Mouse (Mus musculus) MEL (cell line): Measurements from ENCODE around the gene Pcbd1. TPM values are rescaled to one million over a fixed set of nuclear protein-coding genes. Genes with fewer than 3 reads are reported as not detected.

Experiments used
- DNase-seq: peaks from one replicate; pipeline ENCODE4 v3.0.0; 2011; ENCODE audit warnings: low read depth, low spot score
- H3K27ac ChIP-seq: 2 replicates; pipeline ENCODE4 v1.5.1; 2012; ENCODE audit warnings: low read depth, mild to moderate bottlenecking, control low read depth, low read length, moderate library complexity; ENCODE audit not compliant: control insufficient read depth
- H3K27me3 ChIP-seq, 2 experiments: fragments of 150-350 bp in 1 of 2; sonication (generic) in 1 of 2; 2 replicates each; pipeline ENCODE4 v1.6.1; 2012; ENCODE audit warnings: low read length in 2 of 2, mild to moderate bottlenecking in 2 of 2, improper control_type of control experiment in 1 of 2, moderate library complexity in 1 of 2; ENCODE audit not compliant: insufficient read depth in 2 of 2, control insufficient read depth in 1 of 2
- H3K36me3 ChIP-seq, 2 experiments: 2 replicates each; pipeline ENCODE4 v1.6.1; 2012 to 2014; ENCODE audit warnings: low read length in 2 of 2, improper control_type of control experiment in 1 of 2, inconsistent platforms in 1 of 2, mild to moderate bottlenecking in 1 of 2; ENCODE audit not compliant: insufficient read depth in 2 of 2, control insufficient read depth in 1 of 2
- H3K4me1 ChIP-seq, 2 experiments: fragments of 150-350 bp in 1 of 2; sonication (generic) in 1 of 2; 2 replicates each; pipeline ENCODE4 v1.6.1; 2012; ENCODE audit warnings: low read length in 2 of 2, improper control_type of control experiment in 1 of 2, mild to moderate bottlenecking in 1 of 2; ENCODE audit not compliant: insufficient read depth in 2 of 2, control insufficient read depth in 1 of 2
- H3K4me3 ChIP-seq, 2 experiments: fragments of 150-350 bp in 1 of 2; sonication (generic) in 1 of 2; 2 replicates each; pipeline ENCODE4 v1.5.1; 2012; ENCODE audit warnings: low read depth in 2 of 2, low read length in 2 of 2, mild to moderate bottlenecking in 2 of 2, moderate library complexity in 2 of 2, control low read depth in 1 of 2, improper control_type of control experiment in 1 of 2; ENCODE audit not compliant: control insufficient read depth in 1 of 2, insufficient read depth in 1 of 2
- H3K79me2 ChIP-seq: 2 replicates; pipeline ENCODE4 v1.6.1; 2012; ENCODE audit warnings: mild to moderate bottlenecking, low read length, moderate library complexity; ENCODE audit not compliant: control insufficient read depth, poor library complexity, insufficient read depth
- H3K9ac ChIP-seq: 2 replicates; pipeline ENCODE4 v1.6.1; 2012; ENCODE audit warnings: low read depth, mild to moderate bottlenecking, control low read depth, low read length, moderate library complexity; ENCODE audit not compliant: control insufficient read depth, poor library complexity, severe bottlenecking
- H3K9me3 ChIP-seq: fragments of 150-350 bp; sonication (generic); replicated peaks from 2 replicates; pipeline ENCODE4 v1.6.1; 2012; ENCODE audit warnings: mild to moderate bottlenecking, low read length, improper control_type of control experiment, moderate library complexity; ENCODE audit not compliant: insufficient read depth
- BHLHE40 ChIP-seq: IDR thresholded peaks from 2 replicates; pipeline ENCODE4 v1.6.1; 2012; ENCODE audit warnings: low read depth, mild to moderate bottlenecking, inconsistent platforms, low read length, improper control_type of control experiment, borderline replicate concordance
- CTCF ChIP-seq, 3 experiments: IDR thresholded peaks in 2 of 3; conservative IDR thresholded peaks in 1 of 3; 2 replicates each; pipeline ENCODE4 v1.5.1; 2011 to 2012; ENCODE audit warnings: low read length in 3 of 3, low read depth in 2 of 3, mild to moderate bottlenecking in 2 of 3, improper control_type of control experiment in 1 of 3, inconsistent platforms in 1 of 3, mixed read lengths in 1 of 3, moderate library complexity in 1 of 3; ENCODE audit not compliant: control insufficient read depth in 1 of 3, insufficient read depth in 1 of 3, poor library complexity in 1 of 3, severe bottlenecking in 1 of 3
- E2F4 ChIP-seq: IDR thresholded peaks from 2 replicates; pipeline ENCODE4 v1.6.1; 2011; ENCODE audit warnings: low read depth, low read length, improper control_type of control experiment, borderline replicate concordance
- ELF1 ChIP-seq: IDR thresholded peaks from 2 replicates; pipeline ENCODE4 v1.6.1; 2014; ENCODE audit warnings: low read depth, mild to moderate bottlenecking, inconsistent platforms, low read length, improper control_type of control experiment, moderate library complexity
- HCFC1 ChIP-seq: IDR thresholded peaks from 2 replicates; pipeline ENCODE4 v1.6.1; 2012; ENCODE audit warnings: low read depth, mild to moderate bottlenecking, inconsistent platforms, low read length, improper control_type of control experiment, moderate library complexity
- MAZ ChIP-seq: IDR thresholded peaks from 2 replicates; pipeline ENCODE4 v1.6.1; 2012; ENCODE audit warnings: low read depth, mild to moderate bottlenecking, inconsistent platforms, low read length, improper control_type of control experiment
- MEF2A ChIP-seq: IDR thresholded peaks from 2 replicates; pipeline ENCODE4 v1.6.1; 2014; ENCODE audit warnings: low read depth, mild to moderate bottlenecking, inconsistent platforms, low read length, improper control_type of control experiment; ENCODE audit not compliant: poor library complexity, insufficient replicate concordance, severe bottlenecking; ENCODE audit errors: extremely low read depth
- MXI1 ChIP-seq: IDR thresholded peaks from 2 replicates; pipeline ENCODE4 v1.6.1; 2011; ENCODE audit warnings: mild to moderate bottlenecking, low read depth, low read length, improper control_type of control experiment
- POLR2A ChIP-seq, 2 experiments: IDR thresholded peaks; 2 replicates each; pipeline ENCODE4 v1.6.1; 2011 to 2012; ENCODE audit warnings: low read length in 2 of 2, mild to moderate bottlenecking in 2 of 2, control low read depth in 1 of 2, improper control_type of control experiment in 1 of 2, low read depth in 1 of 2, moderate library complexity in 1 of 2; ENCODE audit not compliant: control insufficient read depth in 1 of 2, insufficient read depth in 1 of 2, poor library complexity in 1 of 2
- POLR2AphosphoS2 ChIP-seq: IDR thresholded peaks from 2 replicates; pipeline ENCODE4 v1.6.1; 2011; ENCODE audit warnings: low read length, improper control_type of control experiment
- SIN3A ChIP-seq: IDR thresholded peaks from 2 replicates; pipeline ENCODE4 v1.6.1; 2012; ENCODE audit warnings: low read length, improper control_type of control experiment, inconsistent platforms
- TAL1 ChIP-seq: IDR thresholded peaks from 2 replicates; pipeline ENCODE4 v1.6.1; 2012; ENCODE audit warnings: mild to moderate bottlenecking, inconsistent platforms, low read length, moderate library complexity, mixed read lengths
- TBP ChIP-seq: IDR thresholded peaks from 2 replicates; pipeline ENCODE4 v1.8.0; 2011; ENCODE audit warnings: low read depth, low read length, improper control_type of control experiment
- TCF12 ChIP-seq: IDR thresholded peaks from 2 replicates; pipeline ENCODE4 v1.6.1; 2014; ENCODE audit warnings: low read depth, mild to moderate bottlenecking, inconsistent platforms, low read length, improper control_type of control experiment, moderate library complexity
- UBTF ChIP-seq: IDR thresholded peaks from 2 replicates; pipeline ENCODE4 v1.6.1; 2012; ENCODE audit warnings: low read depth, mild to moderate bottlenecking, inconsistent platforms, low read length, improper control_type of control experiment, moderate library complexity, borderline replicate concordance; ENCODE audit not compliant: insufficient read depth
- USF1 ChIP-seq: IDR thresholded peaks from 2 replicates; pipeline ENCODE4 v1.6.1; 2014; ENCODE audit warnings: low read depth, mild to moderate bottlenecking, inconsistent platforms, low read length, improper control_type of control experiment, moderate library complexity
- ZMIZ1 ChIP-seq: IDR thresholded peaks from 2 replicates; pipeline ENCODE4 v1.6.1; 2012; ENCODE audit warnings: low read depth, mild to moderate bottlenecking, inconsistent platforms, low read length, improper control_type of control experiment, moderate library complexity
- polyA plus RNA-seq, 2 experiments: library from polyadenylated mRNA; stranded (reverse) in 1 of 2; unstranded in 1 of 2; fragments of >175 nt in 1 of 2; fragments of >200 nt in 1 of 2; gene quantifications; 2 replicates each; pipeline versions ENCODE4 v1.2.1 to v1.2.4; 2012; ENCODE audit warnings: low replicate concordance in 2 of 2, low read depth in 1 of 2; ENCODE audit not compliant: insufficient read length in 2 of 2, insufficient read depth in 1 of 2, missing spikeins in 1 of 2
- total RNA-seq: library from RNA; depleted of rRNA; stranded (reverse); fragments of 300-350 nt; gene quantifications from 2 replicates; pipeline ENCODE4 v1.2.3, GENCODE M21; 2012

The Pcbd1 gene
- total and polyA plus RNA-seq, 3 experiments = not detected

DNA sequence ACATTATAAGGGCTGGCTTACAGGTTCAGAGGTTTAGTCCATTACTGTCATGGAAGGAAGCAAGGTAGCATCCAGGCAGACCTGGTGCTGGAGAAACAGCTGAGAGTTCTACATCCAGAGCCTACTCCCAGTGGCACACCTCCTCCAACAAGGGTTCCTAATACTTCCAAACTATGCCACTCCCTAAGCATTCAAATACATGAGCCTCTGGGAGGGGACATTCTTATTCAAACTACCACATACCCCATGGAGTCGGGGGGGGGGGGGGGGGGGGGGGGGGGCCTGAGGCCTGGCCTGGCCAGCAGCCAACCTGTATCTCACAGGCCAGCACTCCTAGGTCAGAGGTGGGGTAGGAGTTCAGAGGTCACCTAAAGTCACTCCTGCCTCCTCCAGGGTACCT is 30.0 kb upstream of the Pcbd1 start:
- no peaks in the 10 kb centered on the region for H3K79me2 ChIP-seq
- H3K4me3 ChIP-seq = no peak overlapping the region
- no peak overlapping the region for H3K27ac ChIP-seq
- no peaks in the 10 kb centered on the region for H3K27me3 ChIP-seq
- H3K9me3 ChIP-seq = no peaks in the 10 kb centered on the region
- TF ChIP-seq MXI1 = no peak
- TF ChIP-seq ELF1 = no peak
- TF ChIP-seq HCFC1 = no peak
- TF ChIP-seq MAZ = no peak
- TF ChIP-seq TBP = no peak
- no peak for TF ChIP-seq POLR2AphosphoS2
- TF ChIP-seq TAL1 = no peak
- no peak for TF ChIP-seq E2F4
- no peak for TF ChIP-seq POLR2A (IDR thresholded peaks at IDR 0.05; ENCODE audit: control insufficient read depth in 1 of 2, insufficient read depth in 1 of 2, low read depth in 1 of 2, low read length in 2 of 2, poor library complexity in 1 of 2)
- TF ChIP-seq BHLHE40 = no peak
- no peak for TF ChIP-seq ZMIZ1
- no peak for TF ChIP-seq SIN3A
- TF ChIP-seq UBTF = no peak
- TF ChIP-seq USF1 = no peak
- TF ChIP-seq TCF12 = no peak
- TF ChIP-seq CTCF (IDR thresholded peaks at IDR 0.05 in 2 of 3, conservative IDR thresholded peaks at IDR 0.05 in 1 of 3; ENCODE audit: control insufficient read depth in 1 of 3, insufficient read depth in 1 of 3, low read depth in 2 of 3, low read length in 3 of 3, poor library complexity in 1 of 3, severe bottlenecking in 1 of 3) = no peak
- TF ChIP-seq MEF2A = no peak
- H3K9ac ChIP-seq = no peak overlapping the region
- no peaks in the 10 kb centered on the region for H3K36me3 ChIP-seq
- no peaks in the 10 kb centered on the region for H3K4me1 ChIP-seq
- no peak for DNase-seq

DNA sequence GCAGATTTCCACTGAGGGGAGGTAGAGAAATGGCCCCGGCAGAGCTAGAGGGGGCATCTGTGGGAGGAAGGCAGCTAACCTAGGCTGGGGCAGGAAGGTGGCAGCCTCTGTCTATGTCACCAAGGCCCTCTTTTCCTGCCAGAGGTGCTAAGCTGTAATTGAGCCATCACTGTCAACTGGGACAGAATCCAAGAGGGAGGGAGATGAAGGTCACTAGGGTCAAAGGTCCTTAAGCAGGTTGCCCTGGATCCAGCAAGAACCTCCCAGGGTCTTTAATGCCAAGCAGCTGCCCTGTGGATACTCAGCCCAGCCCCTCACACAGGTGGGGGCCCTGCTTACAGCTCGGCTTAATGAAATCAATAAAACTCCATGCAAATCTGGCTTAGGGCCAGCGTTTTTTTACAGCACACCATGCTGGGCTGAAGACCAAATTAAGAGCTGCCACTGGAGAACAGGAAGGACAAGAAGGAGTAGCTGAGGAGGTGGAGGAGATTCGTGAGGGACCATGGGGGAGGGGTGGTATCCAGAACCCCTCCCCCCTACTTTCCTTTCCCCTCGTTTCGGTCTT is 29.5 kb upstream of the Pcbd1 start:
- H3K79me2 ChIP-seq = no peaks in the 10 kb centered on the region
- H3K27ac ChIP-seq = no peak overlapping the region
- no peaks in the 10 kb centered on the region for H3K27me3 ChIP-seq
- H3K4me1 ChIP-seq = no peaks in the 10 kb centered on the region
- no peak for DNase-seq
- H3K4me3 ChIP-seq = no peak overlapping the region
- no peaks in the 10 kb centered on the region for H3K36me3 ChIP-seq
- H3K9ac ChIP-seq = no peak overlapping the region
- H3K9me3 ChIP-seq = no peaks in the 10 kb centered on the region
- no peak for TF ChIP-seq MAZ
